Mouse (Mus musculus) gastrocnemius, postnatal 14 days (tissue): ENCODE measurements around the gene Myd88. TPM values are rescaled to one million over a fixed set of nuclear protein-coding genes. Genes with fewer than 3 reads are reported as not detected.
"Not testable (repeated sequence)": the region's sequence is repeated elsewhere in the genome, so short reads cannot be mapped to it uniquely, and the experiment has no call there.

Experiments used
- DNase-seq: peaks from one replicate; pipeline ENCODE4 v3.0.0; 2021; ENCODE audit warnings: mixed read lengths
- intact Hi-C: fragments of 180-260 bp; cut with DNase I; formaldehyde crosslinking; loops from one replicate; pipeline ENCODE4 v1.15.1; 2025; ENCODE audit warnings: low total_unique reads
- long read RNA-seq, 2 experiments: library from polyadenylated mRNA; stranded (forward); transcript quantifications; one replicate each; pipeline ENCODE4 v2.0.0; 2021
- total RNA-seq, 2 experiments: library from RNA; stranded (reverse); gene quantifications; 2 replicates each; pipeline ENCODE4 v1.2.3; 2021

Myd88 gene
- 1 to 10 TPM; 7.0 to 7.5 TPM for total RNA-seq
- long read RNA-seq, experiment 1, partial matches to known transcripts = 0 of 5 reads
- long read RNA-seq, experiment 1, other reads (novel, unspliced or antisense) = 1 of 5 reads
- long read RNA-seq, experiment 2, transcript Myd88-201 (6 exons, 1,960 nt) = major isoform, 6 of 7 reads
- long read RNA-seq, experiment 2, partial matches to known transcripts = 0 of 7 reads
- long read RNA-seq, experiment 2, other reads (novel, unspliced or antisense) = 1 of 7 reads

- intact Hi-C loops = no loop called here
- peak; percentile 97 for DNase-seq
Measured at GRCm38 (mm10) chr9:119340909-119341816, at the start of gene Myd88. Gene Myd88 (minus strand): TSS chr9:119341411.

GRCm38 (mm10) chr9:119390214-119390613 is 49.0 kb upstream of the Myd88 start:
- intact Hi-C loops = no loop called here
- no peak for DNase-seq

GRCm38 (mm10) chr9:119388956-119389355 is 47.7 kb upstream of the Myd88 start:
- intact Hi-C loops = no loop called here
- no peak for DNase-seq

GRCm38 (mm10) chr9:119382603-119383002 is 41.4 kb upstream of the Myd88 start:
- DNase-seq = no peak
- intact Hi-C loops = no loop called here

- DNase-seq = no peak
- intact Hi-C loops = no loop called here
Measured at GRCm38 (mm10) chr9:119378231-119378630, 37.0 kb upstream of the Myd88 start.

GRCm38 (mm10) chr9:119375556-119375955 is 34.3 kb upstream of the Myd88 start:
- DNase-seq = no peak
- intact Hi-C loops = no loop called here

GRCm38 (mm10) chr9:119375008-119375407 is 33.8 kb upstream of the Myd88 start:
- intact Hi-C loops = no loop called here
- no peak for DNase-seq

- intact Hi-C loops = no loop called here
Measured at GRCm38 (mm10) chr9:119371251-119371650, 30.0 kb upstream of the Myd88 start.

GRCm38 (mm10) chr9:119370770-119371169 is 29.6 kb upstream of the Myd88 start:
- intact Hi-C loops, DNase-seq: not testable (repeated sequence)

More at GRCm38 (mm10) chr9:119371251-119371650, 30.0 kb upstream of the Myd88 start:
- no peak for DNase-seq

- no peak for DNase-seq
- intact Hi-C loops = no loop called here
Measured at GRCm38 (mm10) chr9:119368367-119368766, 27.2 kb upstream of the Myd88 start.

GRCm38 (mm10) chr9:119365284-119365683 is 24.1 kb upstream of the Myd88 start, which contains the start of gene Slc22a14:
Gene Slc22a14 (minus strand): TSS chr9:119365553.
- intact Hi-C loops = no loop called here
- DNase-seq = no peak

GRCm38 (mm10) chr9:119363229-119363628 is 22.0 kb upstream of the Myd88 start:
- intact Hi-C loops = loop anchor here (5.0 kb wide), 1 partner anchor 69 kb away; no protein-coding TSS in a partner anchor
- no peak for DNase-seq

GRCm38 (mm10) chr9:119361416-119361815 is 20.2 kb upstream of the Myd88 start:
- intact Hi-C loops = loop anchor here (5.0 kb wide), 1 partner anchor 71 kb away; no protein-coding TSS in a partner anchor
- no peak for DNase-seq

- no peak for DNase-seq
- intact Hi-C loops = loop anchor here (10.0 kb wide), 1 partner anchor 203 kb away; the partner anchor contains the start of genes Acaa1b and Gm47289
Measured at GRCm38 (mm10) chr9:119358058-119358429, 16.8 kb upstream of the Myd88 start.

- intact Hi-C loops = loop anchor here (10.0 kb wide), 1 partner anchor 203 kb away; the partner anchor contains the start of genes Acaa1b and Gm47289
- DNase-seq = peak; percentile 92
Measured at GRCm38 (mm10) chr9:119357331-119358057, 16.3 kb upstream of the Myd88 start, which contains the start of gene Xylb. Gene Xylb (plus strand): TSS chr9:119357381.

GRCm38 (mm10) chr9:119355943-119356342 is 14.7 kb upstream of the Myd88 start:
- no peak for DNase-seq
- intact Hi-C loops = loop anchor here (10.0 kb wide), 1 partner anchor 201 kb away; the partner anchor contains the start of genes Acaa1b and Gm47289

- intact Hi-C loops = loop anchor here (10.0 kb wide), 1 partner anchor 199 kb away; the partner anchor contains the start of genes Acaa1b and Gm47289
- DNase-seq = no peak
Measured at GRCm38 (mm10) chr9:119353926-119354325, 12.7 kb upstream of the Myd88 start.

- intact Hi-C loops = loop anchor here (10.0 kb wide), 1 partner anchor 197 kb away; the partner anchor contains the start of genes Acaa1b and Gm47289
Measured at GRCm38 (mm10) chr9:119352060-119352459, 10.8 kb upstream of the Myd88 start.

More at GRCm38 (mm10) chr9:119352060-119352459, 10.8 kb upstream of the Myd88 start:
- DNase-seq = peak; percentile 85
